Mouse (Mus musculus) neural tube, embryonic 13.5 days (tissue): Measurements from ENCODE around the gene Gm49368. TPM values are rescaled to one million over a fixed set of nuclear protein-coding genes. Genes with fewer than 3 reads are reported as not detected.

ENCODE experiments used
- ATAC-seq: fragments of 200-750 bp; cut with Nextera tagmentation; 2 replicates; pipeline ENCODE4 v1.8.0; 2017; ENCODE audit warnings: low read depth, mild to moderate bottlenecking, moderate TSS enrichment, moderate library complexity
- H3K27ac ChIP-seq: fragments of 300-500 bp; sonication (generic); replicated peaks from 2 replicates; pipeline ENCODE4 v1.5.1; 2015; ENCODE audit warnings: moderate library complexity, mild to moderate bottlenecking, inconsistent platforms
- H3K27me3 ChIP-seq: fragments of 300-500 bp; sonication (generic); 2 replicates; pipeline ENCODE4 v1.6.1; 2015; ENCODE audit warnings: mild to moderate bottlenecking, inconsistent platforms
- H3K36me3 ChIP-seq: fragments of 300-500 bp; sonication (generic); 2 replicates; pipeline ENCODE4 v1.6.1; 2015; ENCODE audit warnings: mild to moderate bottlenecking, inconsistent platforms
- H3K4me1 ChIP-seq: fragments of 300-500 bp; sonication (generic); replicated peaks from 2 replicates; pipeline ENCODE4 v1.6.1; 2015; ENCODE audit warnings: inconsistent platforms
- H3K4me2 ChIP-seq: fragments of 300-500 bp; sonication (generic); 2 replicates; pipeline ENCODE4 v1.6.1; 2015; ENCODE audit warnings: inconsistent platforms, mild to moderate bottlenecking, moderate library complexity
- H3K4me3 ChIP-seq: fragments of 300-500 bp; sonication (generic); 2 replicates; pipeline ENCODE4 v1.5.1; 2015; ENCODE audit warnings: mild to moderate bottlenecking, inconsistent platforms
- H3K9ac ChIP-seq: fragments of 300-500 bp; sonication (generic); 2 replicates; pipeline ENCODE4 v1.6.1; 2015; ENCODE audit warnings: moderate library complexity, mild to moderate bottlenecking, inconsistent platforms
- H3K9me3 ChIP-seq: fragments of 300-500 bp; sonication (generic); 2 replicates; pipeline ENCODE4 v1.6.1; 2016; ENCODE audit warnings: inconsistent platforms
- WGBS: fragments of 180-500 bp; shearing (Covaris S2); methylation state at CpG from one replicate; pipeline ENCODE4 v1.1.7; 2015; 5-methylcytosine and 5-hydroxymethylcytosine counted together
- polyA plus RNA-seq: library from polyadenylated mRNA; unstranded; fragments of >200 nt; fragmentation: Nextera tagmentation; extraction: Ambion mirVana; gene quantifications from 2 replicates; pipeline ENCODE4 v1.2.1, GENCODE M21; 2015

The Gm49368 gene
- polyA plus RNA-seq, 1 experiment from 2014 or later: not detected

GRCm38 (mm10) chr7:128110314-128110713 lies 47.8 kb downstream of the Gm49368 start:
- H3K4me1 ChIP-seq: no peaks in the 10 kb centered on the region
- H3K9ac ChIP-seq: no peak overlapping the region
- no peak overlapping the region for H3K4me2 ChIP-seq
- no peaks in the 10 kb centered on the region for H3K36me3 ChIP-seq
- no peak overlapping the region for H3K27ac ChIP-seq
- ATAC-seq: no peak
- 71% methylated on average over 2 of the region's 2 CpGs for WGBS
- no peaks in the 10 kb centered on the region for H3K27me3 ChIP-seq
- no peaks in the 10 kb centered on the region for H3K9me3 ChIP-seq
- H3K4me3 ChIP-seq: no peak overlapping the region

- H3K9ac ChIP-seq: no peak overlapping the region
- no peaks in the 10 kb centered on the region for H3K4me1 ChIP-seq
- no peak overlapping the region for H3K4me3 ChIP-seq
- H3K27ac ChIP-seq: no peak overlapping the region
- no peak overlapping the region for H3K4me2 ChIP-seq
- H3K9me3 ChIP-seq: no peaks in the 10 kb centered on the region
- no peaks in the 10 kb centered on the region for H3K36me3 ChIP-seq
- WGBS: 91% methylated on average over 11 of the region's 11 CpGs
- H3K27me3 ChIP-seq: no peaks in the 10 kb centered on the region
- ATAC-seq: no peak
Measured at GRCm38 (mm10) chr7:128112131-128112530, 49.6 kb downstream of the Gm49368 start.

- no peak overlapping the region for H3K27ac ChIP-seq
- H3K4me1 ChIP-seq: no peaks in the 10 kb centered on the region
- no peaks in the 10 kb centered on the region for H3K36me3 ChIP-seq
- ATAC-seq: no peak
- 93% methylated on average over 11 of the region's 11 CpGs for WGBS
- H3K4me2 ChIP-seq: no peak overlapping the region
- no peaks in the 10 kb centered on the region for H3K9me3 ChIP-seq
- H3K4me3 ChIP-seq: no peak overlapping the region
- no peak overlapping the region for H3K9ac ChIP-seq
- H3K27me3 ChIP-seq: no peaks in the 10 kb centered on the region
Measured at GRCm38 (mm10) chr7:128114371-128115105, 52.1 kb downstream of the Gm49368 start.

- Histone ChIP-seq H3K9me3 (no peaks in the 10 kb centered on the region), H3K27me3 (no peaks in the 10 kb centered on the region), H3K27ac (no peak overlapping the region), H3K36me3 (no peaks in the 10 kb centered on the region), H3K9ac (no peak overlapping the region), H3K4me2 (no peak overlapping the region), H3K4me3 (no peak overlapping the region), H3K4me1 (no peaks in the 10 kb centered on the region)
- 85% methylated on average over 5 of the region's 5 CpGs for WGBS
- no peak for ATAC-seq
Measured at GRCm38 (mm10) chr7:128115211-128115958, 52.9 kb downstream of the Gm49368 start.

- no peak overlapping the region for H3K4me3 ChIP-seq
- H3K9me3 ChIP-seq: no peaks in the 10 kb centered on the region
- ATAC-seq: no peak
- 95% methylated on average over 5 of the region's 5 CpGs for WGBS
- no peaks in the 10 kb centered on the region for H3K27me3 ChIP-seq
- no peaks in the 10 kb centered on the region for H3K4me1 ChIP-seq
- H3K9ac ChIP-seq: no peak overlapping the region
- no peaks in the 10 kb centered on the region for H3K36me3 ChIP-seq
- H3K4me2 ChIP-seq: no peak overlapping the region
- no peak overlapping the region for H3K27ac ChIP-seq
Measured at GRCm38 (mm10) chr7:128116396-128116795, 53.9 kb downstream of the Gm49368 start.

- H3K4me2 ChIP-seq: no peak overlapping the region
- no peaks in the 10 kb centered on the region for H3K36me3 ChIP-seq
- no peak overlapping the region for H3K9ac ChIP-seq
- H3K27me3 ChIP-seq: no peaks in the 10 kb centered on the region
- H3K4me3 ChIP-seq: no peak overlapping the region
- no peak overlapping the region for H3K27ac ChIP-seq
- H3K4me1 ChIP-seq: no peaks in the 10 kb centered on the region
- ATAC-seq: no peak
- H3K9me3 ChIP-seq: no peaks in the 10 kb centered on the region
- 88% methylated on average over 6 of the region's 6 CpGs for WGBS
Measured at GRCm38 (mm10) chr7:128119726-128120490, 57.4 kb downstream of the Gm49368 start.

- H3K4me2 ChIP-seq: no peak within 1 kb of the TSS
- H3K27me3 ChIP-seq: no peaks in the 10 kb centered on the region
- no peak for ATAC-seq
- no peaks in the 10 kb centered on the region for H3K9me3 ChIP-seq
- no peaks in the 10 kb centered on the region for H3K36me3 ChIP-seq
- no peak within 1 kb of the TSS for H3K9ac ChIP-seq
- no peak within 1 kb of the TSS for H3K4me3 ChIP-seq
- no peak within 1 kb of the TSS for H3K27ac ChIP-seq
- H3K4me1 ChIP-seq: no peaks in the 10 kb centered on the region
- WGBS: 85% methylated on average over 8 of the region's 8 CpGs
Measured at GRCm38 (mm10) chr7:128128741-128129720, 66.5 kb downstream of the Gm49368 start, which contains the start of gene Itgax. Itgax (plus strand) TSS chr7:128129547.

GRCm38 (mm10) chr7:128132148-128132547 lies 69.7 kb downstream of the Gm49368 start:
- WGBS: 91% methylated on average over 5 of the region's 5 CpGs
- no peaks in the 10 kb centered on the region for H3K4me1 ChIP-seq
- no peak overlapping the region for H3K4me2 ChIP-seq
- no peak overlapping the region for H3K9ac ChIP-seq
- H3K36me3 ChIP-seq: no peaks in the 10 kb centered on the region
- H3K27ac ChIP-seq: no peak overlapping the region
- no peak overlapping the region for H3K4me3 ChIP-seq
- no peaks in the 10 kb centered on the region for H3K27me3 ChIP-seq
- no peak for ATAC-seq
- no peaks in the 10 kb centered on the region for H3K9me3 ChIP-seq

GRCm38 (mm10) chr7:128133596-128133995 lies 71.1 kb downstream of the Gm49368 start:
- no peak overlapping the region for H3K4me2 ChIP-seq
- H3K9me3 ChIP-seq: no peaks in the 10 kb centered on the region
- H3K36me3 ChIP-seq: no peaks in the 10 kb centered on the region
- no peak for ATAC-seq
- no peak overlapping the region for H3K27ac ChIP-seq
- no peak overlapping the region for H3K4me3 ChIP-seq
- no peaks in the 10 kb centered on the region for H3K27me3 ChIP-seq
- no peak overlapping the region for H3K9ac ChIP-seq
- H3K4me1 ChIP-seq: no peaks in the 10 kb centered on the region
- 94% methylated on average over 2 of the region's 2 CpGs for WGBS

GRCm38 (mm10) chr7:128136927-128137326 lies 74.4 kb downstream of the Gm49368 start:
- Histone ChIP-seq H3K9ac (no peak overlapping the region), H3K27me3 (no peaks in the 10 kb centered on the region), H3K27ac (no peak overlapping the region), H3K4me3 (no peak overlapping the region), H3K4me1 (no peaks in the 10 kb centered on the region), H3K9me3 (no peaks in the 10 kb centered on the region), H3K36me3 (no peaks in the 10 kb centered on the region), H3K4me2 (no peak overlapping the region)
- no peak for ATAC-seq
- WGBS: 63% methylated on average over 4 of the region's 4 CpGs

- Histone ChIP-seq H3K36me3 (no peaks in the 10 kb centered on the region), H3K27ac (no peak overlapping the region), H3K9ac (no peak overlapping the region), H3K4me1 (no peaks in the 10 kb centered on the region), H3K27me3 (no peaks in the 10 kb centered on the region), H3K9me3 (no peaks in the 10 kb centered on the region), H3K4me2 (no peak overlapping the region), H3K4me3 (no peak overlapping the region)
- no peak for ATAC-seq
- WGBS: 96% methylated on average over 6 of the region's 6 CpGs
Measured at GRCm38 (mm10) chr7:128139611-128140010, 77.1 kb downstream of the Gm49368 start.
